Mouse (Mus musculus): ENCODE measurements around the gene Cyth1.

GRCm38 (mm10) chr11:118172768-118173167 is 75.6 kb downstream of the Cyth1 start:
- TF ChIP-seq CTCF (IDR thresholded peaks at IDR 0.05; ENCODE audit: low read depth) (no peak), EP300 (optimal IDR thresholded peaks at IDR 0.05) (no peak)
